8 mouse cellular contexts compared by ENCODE assay signal in the genomic region with DNA sequence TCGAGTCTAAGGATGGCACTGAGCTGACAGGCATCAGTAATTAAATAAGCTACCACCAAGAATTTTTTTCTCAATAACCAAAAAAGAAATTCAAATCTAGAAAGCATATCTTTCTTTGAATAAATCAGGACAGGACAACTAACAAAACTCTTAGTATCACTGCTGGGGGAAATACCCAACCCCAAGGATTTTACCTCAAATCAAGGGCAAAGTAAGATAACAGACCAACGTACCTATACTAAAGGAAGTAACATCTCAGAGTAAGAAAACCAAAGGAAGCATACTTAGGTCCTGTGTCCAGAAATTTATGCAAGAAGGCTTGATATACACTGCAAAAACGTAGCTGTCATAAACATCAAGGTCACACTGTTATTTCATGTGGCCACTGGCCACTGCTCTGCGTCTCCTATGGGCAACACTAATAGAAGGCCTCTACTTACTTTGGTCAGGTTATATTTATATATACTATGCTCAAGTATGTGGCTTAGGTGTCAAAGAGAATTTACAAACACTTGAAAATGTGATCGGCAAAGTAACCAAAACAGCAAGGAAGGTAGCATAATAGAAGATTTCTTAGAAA. TPM values are rescaled to one million over a fixed set of nuclear protein-coding genes. Genes with fewer than 3 reads are reported as not detected.
DNase-seq lines count a peak whose midpoint lies in the region; ATAC-seq and TF ChIP-seq lines count a peak whose summit lies in the region.

No protein-coding gene starts in this region.

- H3K9ac ChIP-seq in forebrain, embryonic 14.5 days (ENCODE audit: low read length): peak overlapping the region; percentile 88
- peak overlapping the region; percentile 90 for H3K9ac ChIP-seq in liver, embryonic 12.5 days

- WGBS in forebrain, embryonic 14.5 days: 75% methylated on average over 5 of the region's 5 CpGs
- WGBS in liver, embryonic 12.5 days (ENCODE audit: insufficient replicate concordance): 57% methylated on average over 5 of the region's 5 CpGs

- H3K9me3 ChIP-seq in forebrain, embryonic 14.5 days (replicated peaks; ENCODE audit: control insufficient read depth, low read length): no peaks in the 10 kb centered on the region
- no peaks in the 10 kb centered on the region for H3K9me3 ChIP-seq in liver, embryonic 12.5 days (replicated peaks)

- H3K36me3 ChIP-seq in C2C12 (ENCODE audit: control insufficient read depth, insufficient read depth): peaks cover 6% of the 10 kb centered on the region
- H3K36me3 ChIP-seq in forebrain, embryonic 14.5 days (ENCODE audit: control insufficient read depth, insufficient read depth, low read length): no peaks in the 10 kb centered on the region
- peaks cover 26% of the 10 kb centered on the region for H3K36me3 ChIP-seq in liver, embryonic 12.5 days

- H3ac ChIP-seq in C2C12 (ENCODE audit: control insufficient read depth, insufficient read length, low read depth): no peak overlapping the region

- no peak for DNase-seq in gastrocnemius, adult 2 months
- DNase-seq in gastrocnemius, adult 18-20 months (ENCODE audit: low spot score): no peak
- DNase-seq in forebrain, embryonic 14.5 days (ENCODE audit: low spot score): no peak
- DNase-seq in Muller cell, postnatal 12 days (ENCODE audit: inconsistent ontology term): no peak
- no peak for DNase-seq in left cerebral cortex, postnatal 4 days

- peaks cover 53% of the 10 kb centered on the region for H3K79me3 ChIP-seq in C2C12 (ENCODE audit: low read depth)

- H3K4me2 ChIP-seq in forebrain, embryonic 14.5 days (ENCODE audit: low read length): peak overlapping the region; percentile 92
- peak overlapping the region; percentile 88 for H3K4me2 ChIP-seq in liver, embryonic 12.5 days

- H3K4me1 ChIP-seq in forebrain, embryonic 14.5 days (ENCODE audit: control insufficient read depth, insufficient read depth, low read length): peaks cover 6% of the 10 kb centered on the region
- H3K4me1 ChIP-seq in liver, embryonic 12.5 days: peaks cover 17% of the 10 kb centered on the region

- no peaks in the 10 kb centered on the region for H3K27me3 ChIP-seq in C2C12 (ENCODE audit: control insufficient read depth, insufficient read depth, insufficient read length)
- no peaks in the 10 kb centered on the region for H3K27me3 ChIP-seq in forebrain, embryonic 14.5 days (replicated peaks; ENCODE audit: control insufficient read depth, insufficient read depth, low read length)
- no peaks in the 10 kb centered on the region for H3K27me3 ChIP-seq in liver, embryonic 12.5 days (replicated peaks)

- intact Hi-C loops in gastrocnemius, adult 2 months (cut with DNase I): loop anchor here (5.0 kb wide), 1 partner anchor 128 kb away; a partner anchor contains a TSS
- intact Hi-C loops in left cerebral cortex, postnatal 4 days (cut with DNase I): no loop called here

- no peak for ATAC-seq in forebrain, embryonic 14.5 days
- ATAC-seq in liver, embryonic 12.5 days: no peak
- no peak for ATAC-seq in cerebellum, adult (ENCODE audit: insufficient number of reproducible peaks, low FRiP score, low TSS enrichment)

- H3K27ac ChIP-seq in gastrocnemius, adult 2 months: peak overlapping the region; percentile 98
- no peak overlapping the region for H3K27ac ChIP-seq in forebrain, embryonic 14.5 days (ENCODE audit: low read depth, low read length)
- peak overlapping the region; percentile 97; the same call in 1 of the 2 replicates for H3K27ac ChIP-seq in liver, embryonic 12.5 days

- H3K79me2 ChIP-seq in C2C12 (ENCODE audit: control insufficient read depth, insufficient read depth): peaks cover 62% of the 10 kb centered on the region

- peak overlapping the region; percentile 96 for H3K4me3 ChIP-seq in gastrocnemius, adult 2 months
- H3K4me3 ChIP-seq in C2C12 (ENCODE audit: insufficient read depth, poor library complexity, severe bottlenecking): peak overlapping the region; percentile 65
- H3K4me3 ChIP-seq in forebrain, embryonic 14.5 days (ENCODE audit: low read depth, low read length): peak overlapping the region; percentile 83
- H3K4me3 ChIP-seq in liver, embryonic 12.5 days: peak overlapping the region; percentile 94

- no peak for TF ChIP-seq CTCF in gastrocnemius, adult 2 months (IDR thresholded peaks at IDR 0.05)
- TF ChIP-seq CTCF in C2C12 (IDR thresholded peaks at IDR 0.05; ENCODE audit: control insufficient read depth, insufficient read depth, insufficient read length): no peak

TF ChIP-seq in C2C12, 6 proteins besides CTCF, POLR2A, EP300 and RAD21:
- no peak for TF ChIP-seq MYOD1 (IDR thresholded peaks at IDR 0.05; ENCODE audit: control insufficient read depth, insufficient read length, low read depth)
- TF ChIP-seq MYOG (IDR thresholded peaks at IDR 0.05; ENCODE audit: control insufficient read depth, extremely low read depth, insufficient read length): no peak
- no peak for TF ChIP-seq MAX (IDR thresholded peaks at IDR 0.05)
- TF ChIP-seq USF1 (IDR thresholded peaks at IDR 0.05; ENCODE audit: low read depth): no peak
- TF ChIP-seq CEBPB (IDR thresholded peaks at IDR 0.05; ENCODE audit: low read depth): no peak
- TF ChIP-seq FOSL1 (IDR thresholded peaks at IDR 0.05; ENCODE audit: insufficient read depth, low read length, poor library complexity, severe bottlenecking): no peak

RNA-seq across cellular contexts. Expression of a gene that starts 2.0 kb away (rescaled TPM):
- 10 to 100 TPM; 24.3 to 33.1 TPM for total RNA-seq in gastrocnemius, adult 2 months (2021)
- 10 to 100 TPM; 28.1 to 31.2 TPM for total RNA-seq in gastrocnemius, adult 18-20 months (2021)
- 4.2 TPM for polyA plus RNA-seq in C2C12 (2012; fragmentation: generic; extraction: Trizol)
- 49.3 and 52.2 TPM in 2 replicates for polyA plus RNA-seq in forebrain, embryonic 14.5 days (2014; fragmentation: Nextera tagmentation; extraction: Ambion mirVana)
- 11.8 and 12.0 TPM in 2 replicates for polyA plus RNA-seq in liver, embryonic 12.5 days (2016; fragmentation: Nextera tagmentation; extraction: Ambion mirVana)
- total RNA-seq in left cerebral cortex, postnatal 4 days (2021): 10 to 100 TPM; 67.8 to 69.3 TPM

RNA-seq across cellular contexts. Expression of a gene that starts 15.6 kb away (rescaled TPM):
- 1 to 10 TPM; 4.7 to 7.6 TPM for total RNA-seq in gastrocnemius, adult 2 months (2021)
- 1 to 10 TPM; 5.1 to 5.5 TPM for total RNA-seq in gastrocnemius, adult 18-20 months (2021)
- 23.9 TPM for polyA plus RNA-seq in C2C12 (2012; fragmentation: generic; extraction: Trizol)
- 85.6 and 85.9 TPM in 2 replicates for polyA plus RNA-seq in forebrain, embryonic 14.5 days (2014; fragmentation: Nextera tagmentation; extraction: Ambion mirVana)
- polyA plus RNA-seq in liver, embryonic 12.5 days (2016; fragmentation: Nextera tagmentation; extraction: Ambion mirVana): 90.3 and 91.6 TPM in 2 replicates
- 10 to 100 TPM; 74.3 to 90.3 TPM for total RNA-seq in left cerebral cortex, postnatal 4 days (2021)

Comparison
In these comparisons a context has a peak if more than half of its experiments do, and no peak if none do; other contexts are left out.
1. RNA of a gene that starts 15.6 kb away (total RNA-seq): 74.3 to 90.3 TPM in left cerebral cortex, postnatal 4 days; 4.7 to 7.6 TPM in gastrocnemius, adult 2 months and 5.1 to 5.5 TPM in gastrocnemius, adult 18-20 months; every median in the first group is over 4 times any median in the second.
2. Peak in every context shown above with its lines, with median percentiles within 50 percentile points of each other: H3K4me3 ChIP-seq.